Comparison of ENCODE assay signal across 12 mouse cellular contexts in the genomic region with DNA sequence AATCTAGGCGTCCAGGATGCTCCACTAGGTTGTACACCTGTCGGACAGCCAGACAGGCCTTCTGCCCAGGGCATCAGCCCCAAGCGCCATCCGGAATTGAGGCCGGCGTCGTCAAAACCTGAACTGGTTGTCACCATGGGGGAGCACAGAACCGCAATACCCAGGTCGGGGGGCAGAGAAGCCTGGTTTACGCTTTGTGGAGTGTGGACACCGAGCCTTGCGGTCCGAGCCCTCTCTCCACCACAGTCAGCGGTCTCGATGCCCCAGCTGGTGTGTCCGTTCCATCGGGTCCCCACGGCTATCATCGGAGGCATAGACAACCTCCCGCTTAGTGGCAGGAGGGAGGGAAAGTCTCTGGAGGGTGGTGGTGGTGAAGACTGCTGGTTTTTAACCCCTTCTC. TPM values are rescaled to one million over a fixed set of nuclear protein-coding genes. Genes with fewer than 3 reads are reported as not detected.
DNase-seq lines count a peak whose midpoint lies in the region; ATAC-seq and TF ChIP-seq lines count a peak whose summit lies in the region.
"Had no signal": no experiment of that assay in that cellular context is flagged by ENCODE, and none has a peak within 500 bp of the region (broad histone marks: within the 10 kb centered on the region; RNA-seq: fewer than 3 reads in every experiment).

No protein-coding gene starts in this region.

- 0 out of 2 replicates have a peak, but pooled peaks cover under 1% of the 10 kb centered on the region for H3K4me1 ChIP-seq in heart, postnatal 0 days (ENCODE audit: control insufficient read depth, insufficient read depth)
- H3K4me1 ChIP-seq in embryonic facial prominence, embryonic 14.5 days (ENCODE audit: control insufficient read depth, insufficient read depth, low read length) = peaks cover 9% of the 10 kb centered on the region; the same call in 1 of the 2 replicates
- H3K4me1 ChIP-seq in intestine, embryonic 15.5 days (replicated peaks) = peaks cover 18% of the 10 kb centered on the region

- H3K4me3 ChIP-seq in heart, postnatal 0 days (ENCODE audit: low read depth, low read length) = 0 out of 2 replicates have a peak overlapping the region, but pooled peaks have one; percentile 8
- H3K4me3 ChIP-seq in embryonic facial prominence, embryonic 14.5 days (ENCODE audit: low read depth, low read length) = peak overlapping the region; percentile 15
- 0 out of 2 replicates have a peak overlapping the region, but pooled peaks have one; percentile 5 for H3K4me3 ChIP-seq in intestine, embryonic 15.5 days (replicated peaks)
- no peak overlapping the region for H3K4me3 ChIP-seq in myocyte

- no peaks in the 10 kb centered on the region for H3K9me3 ChIP-seq in heart, postnatal 0 days (replicated peaks; ENCODE audit: control insufficient read depth, low read length)
- H3K9me3 ChIP-seq in embryonic facial prominence, embryonic 14.5 days (ENCODE audit: control insufficient read depth, low read length) = no peaks in the 10 kb centered on the region
- H3K9me3 ChIP-seq in intestine, embryonic 15.5 days = no peaks in the 10 kb centered on the region

- ATAC-seq in heart, postnatal 0 days (ENCODE audit: insufficient read depth, low read depth) = no peak
- no peak for ATAC-seq in embryonic facial prominence, embryonic 14.5 days (ENCODE audit: low read depth)
- no peak for ATAC-seq in intestine, embryonic 15.5 days
- ATAC-seq in activated CD4-positive, CD25-positive, alpha-beta regulatory T cell, adult 4 months = no peak

- no peak for TF ChIP-seq CTCF in heart, postnatal 0 days (IDR thresholded peaks at IDR 0.05; ENCODE audit: low read depth)

- WGBS in heart, postnatal 0 days = 5% methylated on average over 20 of the region's 20 CpGs
- WGBS in embryonic facial prominence, embryonic 14.5 days = under 1% methylated on average over 19 of the region's 20 CpGs
- WGBS in intestine, embryonic 15.5 days = under 1% methylated on average over 20 of the region's 20 CpGs

- H3K27me3 ChIP-seq in heart, postnatal 0 days (ENCODE audit: control insufficient read depth, insufficient read depth, low read length) = peaks cover 68% of the 10 kb centered on the region
- H3K27me3 ChIP-seq in embryonic facial prominence, embryonic 14.5 days (replicated peaks; ENCODE audit: control insufficient read depth, insufficient read depth, low read length) = peaks cover 83% of the 10 kb centered on the region
- peaks cover 73% of the 10 kb centered on the region for H3K27me3 ChIP-seq in intestine, embryonic 15.5 days (replicated peaks)
- peaks cover 24% of the 10 kb centered on the region for H3K27me3 ChIP-seq in myocyte (ENCODE audit: control insufficient read depth, insufficient read depth, insufficient read length)

- H3K9ac ChIP-seq in heart, postnatal 0 days (replicated peaks; ENCODE audit: low read depth, low read length) = no peak overlapping the region
- no peak overlapping the region for H3K9ac ChIP-seq in embryonic facial prominence, embryonic 14.5 days (ENCODE audit: low read depth, low read length)
- peak overlapping the region; percentile 4; the same call in 1 of the 2 replicates for H3K9ac ChIP-seq in intestine, embryonic 15.5 days

- TF ChIP-seq EP300 in heart, postnatal 0 days (IDR thresholded peaks at IDR 0.05; ENCODE audit: low read depth) = no peak

- H3K79me2 ChIP-seq in myocyte (ENCODE audit: control insufficient read depth, insufficient read depth) = no peaks in the 10 kb centered on the region

- DNase-seq in heart, postnatal 0 days (ENCODE audit: low spot score) = no peak
- DNase-seq in heart, adult 18-20 months = no peak
- DNase-seq in embryonic facial prominence, embryonic 14.5 days (ENCODE audit: low spot score) = no peak
- DNase-seq in cerebellum, adult 8-10 months = no peak
- DNase-seq in urinary bladder, postnatal 36 days (ENCODE audit: low spot score in 2 of 2) = no peak
- DNase-seq: adrenal gland, postnatal 10 days; kidney, adult 2 months; right cerebral cortex, postnatal 4 days had no signal

- H3K36me3 ChIP-seq in heart, postnatal 0 days (replicated peaks; ENCODE audit: control insufficient read depth, insufficient read depth, low read length) = no peaks in the 10 kb centered on the region
- no peaks in the 10 kb centered on the region for H3K36me3 ChIP-seq in embryonic facial prominence, embryonic 14.5 days (ENCODE audit: control insufficient read depth, insufficient read depth, low read length)
- no peaks in the 10 kb centered on the region for H3K36me3 ChIP-seq in intestine, embryonic 15.5 days
- H3K36me3 ChIP-seq in myocyte (ENCODE audit: control insufficient read depth, insufficient read depth) = no peaks in the 10 kb centered on the region

- no peak overlapping the region for H3K27ac ChIP-seq in heart, postnatal 0 days (ENCODE audit: low read depth)
- no peak overlapping the region for H3K27ac ChIP-seq in embryonic facial prominence, embryonic 14.5 days (replicated peaks; ENCODE audit: low read depth, low read length)
- no peak overlapping the region for H3K27ac ChIP-seq in intestine, embryonic 15.5 days

- peak overlapping the region; percentile 5; the same call in 1 of the 2 replicates for H3K4me2 ChIP-seq in heart, postnatal 0 days (ENCODE audit: low read depth, low read length)
- peak overlapping the region; percentile 15; the same call in 1 of the 2 replicates for H3K4me2 ChIP-seq in embryonic facial prominence, embryonic 14.5 days (ENCODE audit: low read depth, low read length)
- peak overlapping the region; percentile 50 for H3K4me2 ChIP-seq in intestine, embryonic 15.5 days (replicated peaks)
- peak overlapping the region; percentile 30 for H3K4me2 ChIP-seq in myocyte (ENCODE audit: low read depth)

- TF ChIP-seq POLR2A in myocyte (IDR thresholded peaks at IDR 0.05; ENCODE audit: insufficient read length, low read depth) = no peak

- H3ac ChIP-seq in myocyte (ENCODE audit: control insufficient read depth, insufficient read length) = no peak overlapping the region

TF ChIP-seq in myocyte, 11 proteins besides CTCF, POLR2A, EP300 and RAD21:
- TF ChIP-seq POLR2AphosphoS2 (IDR thresholded peaks at IDR 0.05; ENCODE audit: insufficient read length, low read depth) = no peak
- no peak for TF ChIP-seq SRF (IDR thresholded peaks at IDR 0.05; ENCODE audit: control insufficient read depth, insufficient read length, low read depth)

RNA-seq across cellular contexts. Expression of a gene that starts 24.4 kb away (rescaled TPM):
- not detected in 2 replicates for total RNA-seq in heart, postnatal 0 days (2014; rRNA removed; ENCODE audit: low replicate concordance)
- polyA plus RNA-seq in heart, postnatal 0 days (2015; fragmentation: Nextera tagmentation; extraction: Ambion mirVana) = not detected in 2 replicates
- not detected for total RNA-seq in heart, adult 18-20 months (2021)
- polyA plus RNA-seq in embryonic facial prominence, embryonic 14.5 days (2014; fragmentation: Nextera tagmentation; extraction: Ambion mirVana) = not detected in 2 replicates
- polyA plus RNA-seq in intestine, embryonic 15.5 days (2015; fragmentation: Nextera tagmentation; extraction: Ambion mirVana) = not detected in 2 replicates
- not detected for polyA plus RNA-seq in myocyte (2012; fragmentation: generic; extraction: Trizol)
- polyA plus RNA-seq in activated CD4-positive, CD25-positive, alpha-beta regulatory T cell, adult 4 months (2017; shearing (Covaris generic)) = under 1 TPM in 1 of 2 experiments, not detected in 1; 0.31 TPM
- total RNA-seq: adrenal gland, postnatal 10 days; megakaryocyte-erythroid progenitor cell, adult 5-6 weeks had no signal
- polyA plus RNA-seq: kidney, adult 2 months had no signal

RNA-seq across cellular contexts. Expression of a gene that starts 28.2 kb away (rescaled TPM):
- total RNA-seq in heart, postnatal 0 days (2014; rRNA removed; ENCODE audit: low replicate concordance) = 0.08 and 0.34 TPM in 2 replicates
- polyA plus RNA-seq in heart, postnatal 0 days (2015; fragmentation: Nextera tagmentation; extraction: Ambion mirVana) = 0.79 and 1.2 TPM in 2 replicates
- 1 to 10 TPM; 3.6 to 4.0 TPM for total RNA-seq in heart, adult 18-20 months (2021)
- polyA plus RNA-seq in embryonic facial prominence, embryonic 14.5 days (2014; fragmentation: Nextera tagmentation; extraction: Ambion mirVana) = 4.0 and 4.2 TPM in 2 replicates
- 2.5 and 2.9 TPM in 2 replicates for polyA plus RNA-seq in intestine, embryonic 15.5 days (2015; fragmentation: Nextera tagmentation; extraction: Ambion mirVana)
- 10.4 TPM for polyA plus RNA-seq in myocyte (2012; fragmentation: generic; extraction: Trizol)
- polyA plus RNA-seq in activated CD4-positive, CD25-positive, alpha-beta regulatory T cell, adult 4 months (2017; shearing (Covaris generic)) = 1 to 10 TPM; 2.2 to 2.8 TPM

RNA-seq across cellular contexts. Expression of a gene that starts 37.1 kb away (rescaled TPM):
- total RNA-seq in heart, postnatal 0 days (2014; rRNA removed; ENCODE audit: low replicate concordance) = 0.61 and 1.3 TPM in 2 replicates
- polyA plus RNA-seq in heart, postnatal 0 days (2015; fragmentation: Nextera tagmentation; extraction: Ambion mirVana) = 0.37 and 0.41 TPM in 2 replicates
- total RNA-seq in heart, adult 18-20 months (2021) = 1 to 10 TPM; 4.4 to 4.9 TPM
- polyA plus RNA-seq in embryonic facial prominence, embryonic 14.5 days (2014; fragmentation: Nextera tagmentation; extraction: Ambion mirVana) = 0.79 and 0.81 TPM in 2 replicates
- 0.49 and 0.57 TPM in 2 replicates for polyA plus RNA-seq in intestine, embryonic 15.5 days (2015; fragmentation: Nextera tagmentation; extraction: Ambion mirVana)
- polyA plus RNA-seq in myocyte (2012; fragmentation: generic; extraction: Trizol) = 0.06 TPM
- polyA plus RNA-seq in activated CD4-positive, CD25-positive, alpha-beta regulatory T cell, adult 4 months (2017; shearing (Covaris generic)) = not detected
- total RNA-seq: megakaryocyte-erythroid progenitor cell, adult 5-6 weeks had no signal

RNA-seq across cellular contexts. Expression of a gene that starts 41.0 kb away (rescaled TPM):
- total RNA-seq in heart, postnatal 0 days (2014; rRNA removed; ENCODE audit: low replicate concordance) = 50.0 and 51.3 TPM in 2 replicates
- 7.1 and 7.3 TPM in 2 replicates for polyA plus RNA-seq in heart, postnatal 0 days (2015; fragmentation: Nextera tagmentation; extraction: Ambion mirVana)
- 10 to 100 TPM; 22.4 to 23.1 TPM for total RNA-seq in heart, adult 18-20 months (2021)
- polyA plus RNA-seq in embryonic facial prominence, embryonic 14.5 days (2014; fragmentation: Nextera tagmentation; extraction: Ambion mirVana) = 26.6 and 27.4 TPM in 2 replicates
- 24.5 and 24.6 TPM in 2 replicates for polyA plus RNA-seq in intestine, embryonic 15.5 days (2015; fragmentation: Nextera tagmentation; extraction: Ambion mirVana)
- polyA plus RNA-seq in myocyte (2012; fragmentation: generic; extraction: Trizol) = 27.6 TPM
- polyA plus RNA-seq in activated CD4-positive, CD25-positive, alpha-beta regulatory T cell, adult 4 months (2017; shearing (Covaris generic)) = 1 to 10 TPM; 2.0 to 3.0 TPM

RNA-seq across cellular contexts. Expression of a gene that starts 52.6 kb away (rescaled TPM):
- total RNA-seq in heart, postnatal 0 days (2014; rRNA removed; ENCODE audit: low replicate concordance) = 26.9 and 30.9 TPM in 2 replicates
- 12.7 and 15.5 TPM in 2 replicates for polyA plus RNA-seq in heart, postnatal 0 days (2015; fragmentation: Nextera tagmentation; extraction: Ambion mirVana)
- total RNA-seq in heart, adult 18-20 months (2021) = 10 to 100 TPM in 1 of 2 experiments, 1 to 10 TPM in 1; 8.8 to 10.2 TPM
- polyA plus RNA-seq in embryonic facial prominence, embryonic 14.5 days (2014; fragmentation: Nextera tagmentation; extraction: Ambion mirVana) = 19.4 and 22.5 TPM in 2 replicates
- polyA plus RNA-seq in intestine, embryonic 15.5 days (2015; fragmentation: Nextera tagmentation; extraction: Ambion mirVana) = 25.2 and 29.2 TPM in 2 replicates
- 7.7 TPM for polyA plus RNA-seq in myocyte (2012; fragmentation: generic; extraction: Trizol)
- 1 to 10 TPM; 5.3 to 9.2 TPM for polyA plus RNA-seq in activated CD4-positive, CD25-positive, alpha-beta regulatory T cell, adult 4 months (2017; shearing (Covaris generic))
